Mouse (Mus musculus) heart, postnatal 14 days (tissue): ENCODE data around the gene Uaca. TPM values are rescaled to one million over a fixed set of nuclear protein-coding genes. Genes with fewer than 3 reads are reported as not detected.
"Not testable (repeated sequence)": the region's sequence is repeated elsewhere in the genome, so short reads cannot be mapped to it uniquely, and the experiment has no call there.

Experiments used
- DNase-seq, 2 experiments: peaks; one replicate each; pipeline ENCODE4 v3.0.0; 2021 to 2022
- intact Hi-C: fragments of 180-260 bp; cut with DNase I; formaldehyde crosslinking; loops from one replicate; pipeline ENCODE4 v1.15.1; 2025
- total RNA-seq, 2 experiments: library from RNA; stranded (reverse); gene quantifications; 2 replicates each; pipeline ENCODE4 v1.2.3; 2021

Gene Uaca
- total RNA-seq, 2 experiments from 2014 or later = 40.9 to 42.7 TPM

DNA sequence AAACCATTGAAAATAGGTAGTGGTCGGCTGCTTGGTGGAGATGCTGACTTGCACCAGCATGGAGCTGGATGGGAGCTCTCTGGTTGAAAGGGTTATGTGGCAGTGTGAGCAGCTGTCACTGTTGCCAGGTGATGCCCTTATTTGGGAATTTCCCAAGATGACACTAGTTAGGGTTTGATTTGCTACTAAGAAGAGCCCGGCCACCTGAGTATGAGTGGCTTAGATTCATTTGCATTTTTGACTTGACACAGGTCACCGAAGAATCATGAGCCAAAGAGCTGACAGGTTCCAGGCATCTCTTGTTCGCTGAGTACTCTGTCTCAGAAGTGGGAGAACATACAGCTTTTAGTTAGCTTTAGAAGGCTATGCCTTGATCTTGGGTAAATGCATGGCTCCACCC is 9.3 kb upstream of the Uaca start:
- no peak for DNase-seq
- intact Hi-C loops = no loop called here

DNA sequence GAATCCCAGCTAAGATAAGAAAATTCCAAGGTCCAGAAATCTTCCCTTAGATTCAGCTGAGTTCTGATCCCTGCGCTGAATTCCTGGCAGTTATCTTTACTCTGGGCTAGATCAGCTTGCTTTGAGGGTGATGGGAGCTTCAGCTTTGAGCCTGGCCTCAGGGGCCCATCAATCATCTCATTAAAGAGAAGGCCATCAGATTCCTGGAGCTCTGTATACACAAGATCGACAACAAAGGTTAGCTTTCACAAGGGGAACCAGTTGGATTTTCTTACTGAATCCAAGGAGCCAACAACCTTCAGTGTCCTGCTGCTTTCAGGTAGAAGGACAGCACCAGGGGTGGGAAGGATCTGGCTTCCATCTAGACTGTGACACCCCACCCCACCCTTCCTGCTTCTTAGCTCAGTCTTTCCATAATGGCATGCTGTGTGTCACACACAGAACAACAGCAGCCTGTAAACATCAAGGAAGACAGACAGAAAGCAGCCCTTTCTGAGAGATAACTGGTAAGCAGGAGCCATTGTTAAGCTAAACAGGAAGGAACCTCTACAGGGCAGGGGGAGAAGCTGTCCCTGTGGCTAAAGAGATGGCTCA is 6.7 kb upstream of the Uaca start:
- intact Hi-C loops = no loop called here
- DNase-seq = no peak

DNA sequence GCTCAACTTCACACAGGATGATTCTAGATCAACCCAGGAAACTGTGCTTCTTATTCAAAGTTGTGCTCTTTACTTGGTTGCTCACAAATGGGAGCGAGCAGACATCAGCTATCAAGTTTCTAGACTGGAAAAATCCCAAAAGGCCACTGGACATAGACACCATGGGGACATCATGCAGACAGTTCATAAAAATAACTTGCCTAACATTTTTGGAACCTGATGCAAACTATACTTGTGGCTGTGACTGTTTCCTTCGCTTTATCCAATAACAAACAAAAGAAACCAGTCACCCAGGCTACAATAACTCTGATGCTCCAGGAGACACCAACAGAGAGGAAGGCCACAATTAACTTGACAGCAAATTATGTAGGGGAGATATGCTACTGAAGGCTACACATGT is 4.1 kb upstream of the Uaca start:
- intact Hi-C loops = no loop called here
- no peak for DNase-seq

DNA sequence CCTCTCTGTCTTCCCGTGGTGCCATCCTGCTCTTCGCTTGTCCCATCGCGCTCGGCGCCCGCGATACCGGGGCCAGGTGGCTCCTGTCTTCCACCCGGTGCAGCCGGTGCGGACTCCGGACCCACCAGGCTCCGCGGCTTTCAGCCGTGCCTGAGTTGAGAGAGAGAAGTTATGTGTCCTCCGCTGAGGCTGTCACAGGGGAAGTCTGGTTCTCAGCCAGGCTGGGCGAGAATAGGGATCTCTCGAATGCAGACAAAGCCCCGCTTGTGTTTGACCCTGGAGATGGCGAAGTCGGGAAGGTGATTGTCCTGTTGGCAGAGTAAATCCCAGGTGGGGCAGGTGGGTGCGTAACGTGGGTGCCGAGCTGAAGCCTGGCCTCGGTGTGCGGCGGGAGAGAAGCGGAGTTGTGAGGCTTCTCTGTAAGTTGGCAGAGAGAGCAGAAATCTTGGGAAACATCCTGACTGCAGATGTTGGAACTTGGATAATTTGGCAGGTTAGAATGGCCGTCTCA is 554 bp downstream of the Uaca start:
- peak; percentile 57 to 68 for DNase-seq
- intact Hi-C loops = loop anchor here (2.0 kb wide), 1 partner anchor 64 kb away; no protein-coding TSS in a partner anchor

DNA sequence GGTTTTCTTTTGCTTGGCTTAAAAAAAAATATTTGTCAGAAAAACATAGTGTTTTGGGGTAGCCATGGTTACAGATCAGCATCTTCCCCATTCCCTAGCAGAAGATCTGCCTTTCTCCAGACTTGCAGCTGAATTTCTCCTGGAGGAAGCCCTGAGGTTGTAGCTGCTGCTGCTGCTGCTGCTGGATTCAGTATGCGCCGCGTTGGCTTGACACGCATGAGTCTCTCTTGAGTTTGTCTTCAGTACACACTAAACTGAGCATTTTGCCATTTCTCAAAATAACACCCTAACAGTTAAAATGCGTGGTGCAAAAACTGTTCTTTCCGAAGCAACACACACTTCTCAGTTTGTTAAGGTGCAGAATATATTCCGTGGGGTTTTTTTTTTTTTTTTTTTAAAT is 1.7 kb downstream of the Uaca start:
- intact Hi-C loops = loop anchor here (2.0 kb wide), 1 partner anchor 17 kb away; no protein-coding TSS in a partner anchor
- DNase-seq = no peak

DNA sequence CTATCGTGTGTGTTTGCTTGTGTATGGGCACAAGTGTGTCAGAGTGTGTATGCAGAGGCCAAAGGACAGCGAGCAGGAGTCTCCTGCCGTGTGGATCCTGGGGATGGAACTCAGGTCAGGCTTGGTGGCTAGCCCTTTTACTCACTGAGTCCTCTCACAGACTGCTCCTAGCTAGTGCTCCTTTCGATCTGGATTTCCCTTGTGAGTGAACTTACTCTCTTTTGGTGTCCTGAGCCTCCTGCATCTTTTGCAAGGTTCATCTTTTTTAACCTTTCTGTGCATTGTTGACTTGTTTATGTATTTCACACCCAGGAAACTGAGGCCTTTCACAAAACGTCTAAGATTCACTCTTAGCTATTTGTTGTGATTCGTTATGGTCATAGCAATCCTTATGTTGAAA is 2.8 kb downstream of the Uaca start:
- intact Hi-C loops = loop anchor here (2.0 kb wide), 1 partner anchor 16 kb away; no protein-coding TSS in a partner anchor
- no peak for DNase-seq

DNA sequence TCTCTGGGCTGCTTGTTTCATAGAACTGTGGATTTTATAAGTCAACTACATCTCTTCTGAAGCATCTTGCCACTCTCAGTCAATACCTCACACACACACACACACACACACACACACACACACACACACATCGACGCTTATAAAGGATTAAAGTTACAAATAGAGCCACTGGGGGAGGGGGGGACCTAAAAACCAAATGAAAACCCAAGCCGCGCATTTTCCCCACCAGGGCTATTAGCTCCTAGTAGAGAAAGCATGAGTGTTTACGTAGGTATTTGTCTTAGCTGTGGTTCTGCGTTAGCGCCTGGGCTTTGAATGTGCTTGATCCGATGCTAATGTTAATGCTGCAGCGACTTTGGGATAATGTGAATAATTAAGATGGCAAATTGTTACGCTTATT is 4.7 kb downstream of the Uaca start:
- no peak for DNase-seq
- intact Hi-C loops = no loop called here

DNA sequence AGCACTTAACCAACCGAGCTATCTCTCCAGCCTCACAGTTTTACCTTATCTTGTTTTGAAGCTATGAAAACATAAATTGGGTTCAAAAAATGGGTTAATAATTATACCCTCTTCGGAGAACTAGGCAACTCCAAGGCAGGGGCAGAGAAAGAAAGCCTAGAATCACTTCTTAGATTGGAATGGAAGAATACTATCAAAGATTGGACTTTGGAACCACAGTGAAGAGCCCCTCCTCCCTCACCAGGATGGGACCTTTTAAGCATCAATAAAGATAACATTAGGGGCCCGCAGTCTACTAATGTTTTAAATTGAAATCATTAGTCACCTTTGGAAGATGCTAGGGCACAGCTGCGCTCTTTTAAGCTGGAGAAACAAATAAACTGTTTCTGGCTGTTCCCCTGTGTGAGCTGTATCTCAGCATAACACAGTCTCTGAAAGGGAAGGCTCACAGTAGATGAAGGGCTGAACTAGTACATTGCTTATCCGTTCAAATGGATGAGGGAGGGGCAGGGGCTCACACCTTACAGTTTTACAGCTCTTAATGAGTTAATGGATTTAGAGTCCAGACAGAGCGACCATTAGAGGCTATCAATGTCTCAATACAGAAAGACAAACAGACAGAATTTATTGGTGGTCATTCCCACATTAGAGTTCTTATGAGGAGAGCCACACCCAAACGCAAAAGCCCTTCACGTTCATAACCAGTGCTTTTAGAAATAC is 6.5 kb downstream of the Uaca start:
- DNase-seq = no peak
- intact Hi-C loops = no loop called here

DNA sequence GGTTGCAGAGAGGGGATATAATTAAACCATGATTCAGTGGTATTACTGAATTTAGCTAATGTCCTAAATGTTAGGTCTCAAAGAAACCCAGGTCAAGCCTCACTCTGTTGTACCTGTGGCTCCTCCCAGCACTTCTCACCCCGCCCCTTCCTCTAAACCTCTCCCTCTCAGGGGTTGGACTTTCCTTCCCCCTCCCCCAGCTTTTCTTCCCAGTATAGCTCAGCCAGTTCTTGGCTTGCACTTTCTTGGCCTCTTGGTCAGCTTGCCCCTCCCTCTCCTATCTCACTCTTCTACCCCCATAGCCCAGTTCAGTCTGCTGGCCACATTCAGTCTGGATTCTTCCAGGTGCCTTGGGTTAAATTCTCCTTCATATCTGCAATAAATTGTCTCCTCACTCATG is 7.4 kb downstream of the Uaca start:
- intact Hi-C loops = no loop called here
- no peak for DNase-seq

DNA sequence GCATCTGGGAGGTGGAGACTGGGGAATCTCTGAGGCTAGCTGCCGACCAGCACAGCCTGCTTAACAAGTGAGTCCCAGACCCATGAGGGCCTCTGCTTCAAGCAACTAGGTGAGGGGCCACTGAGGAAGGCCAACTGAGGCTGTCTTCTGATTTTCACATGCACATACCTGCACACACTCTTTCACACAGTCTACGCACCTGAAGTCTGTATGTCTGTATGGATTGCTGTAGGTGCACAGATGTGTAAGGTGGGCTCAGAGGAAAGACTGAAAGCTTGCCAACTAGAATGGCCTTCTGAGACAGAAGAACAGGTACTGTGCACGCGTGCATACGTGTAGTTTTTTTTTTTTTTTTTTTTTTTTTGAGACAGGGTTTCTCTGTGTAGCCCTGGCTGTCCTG is 8.0 kb downstream of the Uaca start:
- intact Hi-C loops = no loop called here
- no peak for DNase-seq

DNA sequence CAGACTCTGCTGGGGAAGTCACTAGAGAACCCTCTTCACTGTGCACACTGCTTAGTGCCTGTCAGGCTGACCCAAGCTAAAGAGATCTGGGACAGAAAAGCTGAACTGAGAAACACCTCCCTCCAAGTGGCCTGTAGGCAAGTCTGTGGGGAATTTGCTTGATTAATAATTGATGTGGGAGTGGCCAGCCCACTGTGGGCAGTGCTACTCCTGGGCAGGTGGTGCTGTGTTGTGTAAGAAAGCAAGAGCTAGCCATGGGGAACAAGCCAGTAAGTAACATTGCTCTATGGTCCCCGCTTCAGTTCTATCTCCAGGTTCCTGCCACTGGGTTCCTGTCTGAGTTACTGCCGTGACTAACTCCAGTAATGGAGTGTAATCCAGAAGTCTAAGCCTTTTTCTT is 11.7 kb downstream of the Uaca start:
- intact Hi-C loops = no loop called here
- no peak for DNase-seq

DNA sequence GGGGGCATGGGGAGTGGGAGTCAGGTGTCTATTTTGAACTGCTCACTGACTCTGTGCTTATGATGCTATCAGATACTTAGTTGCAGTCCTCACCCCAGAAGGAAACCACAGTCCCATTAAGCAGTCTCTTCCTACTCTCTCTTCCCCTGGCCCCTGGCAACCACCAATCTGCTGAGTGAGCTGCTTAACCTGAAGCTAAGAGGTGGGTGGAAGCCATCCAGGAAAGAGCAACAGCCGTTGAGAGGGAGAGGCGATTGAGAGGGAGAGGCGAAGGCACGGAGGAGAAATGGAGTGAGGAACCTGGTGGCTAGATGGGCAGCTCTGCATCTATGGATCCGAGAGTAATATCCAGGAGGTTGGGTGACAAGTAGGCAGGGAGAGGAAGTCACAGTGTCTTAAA is 13.7 kb downstream of the Uaca start:
- no peak for DNase-seq
- intact Hi-C loops = no loop called here

DNA sequence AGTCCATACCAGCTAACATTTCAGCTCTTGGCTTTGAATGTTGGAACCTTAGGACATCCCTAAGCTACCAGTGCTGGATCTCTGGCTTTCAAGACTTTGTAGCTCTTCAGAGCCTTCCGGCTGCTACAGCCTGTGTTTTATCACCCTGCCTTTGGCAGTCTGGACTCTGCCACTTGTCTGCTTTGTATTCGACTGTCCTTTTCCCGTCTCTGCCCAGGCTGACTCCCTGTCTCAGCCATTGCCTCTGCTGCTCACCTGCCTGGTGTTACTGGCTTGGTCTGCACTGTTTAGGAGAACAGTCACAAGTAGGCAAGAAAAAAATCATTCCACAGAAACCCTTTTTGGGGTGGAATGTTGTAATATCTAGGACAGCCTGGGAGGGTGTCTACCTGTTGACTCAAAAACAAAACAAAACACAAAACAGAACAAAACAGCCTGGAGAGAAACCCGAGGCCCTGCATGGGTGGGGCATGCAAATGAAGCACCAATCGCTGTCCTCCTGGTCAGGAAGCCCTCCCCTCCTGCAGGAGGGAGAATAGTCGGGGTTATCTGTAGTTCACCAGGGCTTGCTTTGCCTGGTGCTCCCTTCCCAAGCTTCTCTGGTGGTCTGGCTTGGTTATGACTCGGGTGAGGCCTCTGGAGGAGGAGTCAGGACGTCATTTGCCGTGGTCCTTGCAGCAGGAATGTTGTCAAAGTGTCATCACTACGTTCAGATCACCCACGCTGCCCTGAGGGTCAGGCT is 19.0 kb downstream of the Uaca start:
- intact Hi-C loops = loop anchor here (2.0 kb wide), 1 partner anchor 17 kb away; no protein-coding TSS in a partner anchor
- DNase-seq = peak; percentile 41 to 50

DNA sequence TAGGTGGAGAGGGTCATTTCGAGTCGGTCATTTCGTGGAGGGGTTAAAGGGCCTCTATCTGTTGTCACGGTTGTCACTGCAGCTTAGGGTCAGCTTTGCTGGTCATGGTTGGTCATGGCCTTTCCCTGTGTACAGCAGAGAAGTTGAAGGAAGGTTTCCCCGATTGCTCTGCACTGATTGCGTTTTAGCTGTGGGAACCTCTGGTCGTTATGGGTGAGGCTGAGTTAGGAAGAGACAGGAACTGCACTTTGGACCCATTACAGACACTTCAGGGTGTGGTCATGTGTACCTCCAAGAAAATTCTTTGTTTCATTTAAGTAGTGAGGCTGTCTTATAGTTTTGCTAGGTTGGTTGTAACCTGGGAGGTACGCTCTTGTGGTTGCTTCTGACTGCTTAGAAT is 21.2 kb downstream of the Uaca start:
- intact Hi-C loops = no loop called here
- no peak for DNase-seq

DNA sequence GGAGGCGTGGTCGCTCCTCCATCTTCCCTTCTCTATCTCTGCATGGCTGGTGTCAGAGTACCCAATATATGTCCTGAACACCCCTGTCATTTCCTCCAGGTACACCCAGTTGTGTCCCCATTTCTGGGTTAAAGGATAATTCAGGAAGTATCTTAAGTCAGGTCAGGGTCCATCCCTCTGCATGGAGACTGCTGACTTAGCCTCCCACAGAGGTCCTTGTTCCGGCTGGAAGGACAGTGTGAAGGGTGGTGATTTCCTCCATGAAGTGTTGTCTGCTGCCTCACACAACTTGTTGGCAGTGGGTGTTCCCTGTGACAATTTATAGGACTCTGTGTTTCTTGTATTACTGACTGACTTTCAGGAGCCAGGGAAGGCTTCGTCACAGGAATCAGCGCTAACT is 23.2 kb downstream of the Uaca start:
- intact Hi-C loops = no loop called here

DNA sequence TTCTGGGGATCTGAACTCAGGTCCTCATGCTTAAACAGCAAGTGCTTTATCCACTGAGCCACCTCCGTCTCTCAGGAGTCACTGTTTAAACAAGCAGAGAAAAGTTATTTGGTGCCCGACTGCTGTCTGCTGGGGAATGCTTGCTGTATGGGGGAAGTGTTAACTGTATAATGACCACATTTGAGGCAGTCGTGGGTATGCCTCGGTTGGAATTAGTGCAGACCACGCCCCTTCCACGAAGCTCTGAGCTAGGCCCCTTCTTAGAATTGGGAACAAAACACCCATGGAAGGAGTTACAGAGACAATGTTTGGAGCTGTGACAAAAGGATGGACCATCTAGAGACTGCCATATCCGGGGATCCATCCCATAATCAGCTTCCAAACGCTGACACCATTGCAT is 24.2 kb downstream of the Uaca start:
- intact Hi-C loops = loop anchor here (2.0 kb wide), 1 partner anchor 62 kb away; no protein-coding TSS in a partner anchor
- not testable (repeated sequence) for DNase-seq

More for the DNA sequence above, 23.2 kb downstream of the Uaca start:
- DNase-seq = no peak

DNA sequence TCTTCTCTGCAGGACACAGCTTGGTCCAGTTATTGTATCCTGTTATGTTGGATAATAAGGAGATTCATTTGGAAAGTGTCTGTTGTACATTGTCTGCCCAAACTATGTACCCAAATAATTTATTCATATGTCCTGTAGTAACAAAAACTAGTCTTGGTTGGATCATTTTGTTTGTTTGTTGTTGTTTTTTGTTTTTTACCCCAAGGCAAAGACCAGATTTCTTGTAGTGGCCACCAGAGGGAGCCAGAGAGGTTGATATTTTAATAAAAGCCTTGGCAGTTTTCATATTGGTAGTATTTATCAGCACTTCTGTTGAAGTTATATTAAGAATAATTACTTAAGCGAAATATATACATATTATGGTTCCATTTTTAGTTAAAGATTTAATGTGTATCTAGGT is 25.0 kb downstream of the Uaca start:
- intact Hi-C loops = loop anchor here (2.0 kb wide), 1 partner anchor 63 kb away; no protein-coding TSS in a partner anchor
- DNase-seq = peak; percentile 37 to 64

DNA sequence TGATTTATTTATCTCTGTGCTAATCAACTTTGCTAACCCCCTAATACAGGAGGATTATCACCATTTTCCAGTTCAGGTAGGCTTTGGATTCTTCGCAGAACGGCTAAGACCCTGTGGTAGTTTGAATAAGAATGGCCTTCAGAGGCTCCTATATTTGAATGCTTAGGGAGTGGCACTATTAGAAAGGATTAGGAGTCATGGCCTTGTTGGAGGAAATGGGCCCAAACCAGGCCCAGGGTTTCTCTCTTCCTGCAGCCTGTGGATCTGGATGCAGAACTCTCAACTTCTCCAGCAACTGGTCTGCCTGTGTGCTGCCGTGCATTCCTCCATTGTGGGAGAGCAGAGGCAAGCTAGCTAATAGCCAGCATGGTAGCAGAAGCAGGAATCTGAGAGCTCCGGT is 27.2 kb downstream of the Uaca start:
- intact Hi-C loops = no loop called here
- no peak for DNase-seq

DNA sequence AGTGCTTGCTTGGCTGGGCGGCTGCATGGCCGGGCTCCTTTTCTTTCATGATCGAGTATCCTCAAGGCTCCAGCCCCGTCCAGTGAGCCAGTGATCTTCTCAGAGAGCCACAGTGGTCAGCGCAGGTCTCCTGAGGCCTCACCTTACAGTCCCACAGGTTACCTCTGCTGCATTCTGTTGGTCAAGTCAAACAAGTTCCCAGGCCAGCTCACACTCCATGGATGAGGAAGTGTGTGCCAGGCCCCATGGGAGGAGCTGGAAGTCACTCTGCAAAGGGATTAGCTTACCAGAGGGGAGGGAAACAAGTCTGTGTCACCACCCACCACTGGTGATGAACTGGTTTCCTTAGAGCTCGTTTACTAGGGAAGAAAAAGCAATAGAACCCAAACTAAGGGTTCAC is 28.3 kb downstream of the Uaca start:
- intact Hi-C loops = no loop called here
- no peak for DNase-seq

DNA sequence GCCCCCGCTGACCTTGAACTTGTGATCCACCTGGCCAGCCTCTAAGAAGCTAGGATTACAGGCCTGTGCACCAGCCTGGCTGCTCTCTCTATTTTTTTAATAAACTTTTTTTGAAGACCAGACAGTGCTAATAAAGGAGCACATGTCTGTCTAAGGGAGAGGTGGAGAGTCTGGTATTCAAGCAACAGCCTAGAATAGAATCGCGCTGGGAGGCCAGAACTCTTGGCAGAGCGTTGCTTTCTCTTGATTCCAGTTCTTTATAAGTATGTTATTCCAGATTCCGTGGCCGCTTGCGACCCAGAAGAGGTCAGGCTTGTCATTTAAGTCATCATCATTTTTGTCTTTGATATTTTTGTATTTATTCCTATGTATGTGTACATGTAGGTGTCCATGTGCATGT is 31.2 kb downstream of the Uaca start:
- intact Hi-C loops = no loop called here
- DNase-seq = no peak

DNA sequence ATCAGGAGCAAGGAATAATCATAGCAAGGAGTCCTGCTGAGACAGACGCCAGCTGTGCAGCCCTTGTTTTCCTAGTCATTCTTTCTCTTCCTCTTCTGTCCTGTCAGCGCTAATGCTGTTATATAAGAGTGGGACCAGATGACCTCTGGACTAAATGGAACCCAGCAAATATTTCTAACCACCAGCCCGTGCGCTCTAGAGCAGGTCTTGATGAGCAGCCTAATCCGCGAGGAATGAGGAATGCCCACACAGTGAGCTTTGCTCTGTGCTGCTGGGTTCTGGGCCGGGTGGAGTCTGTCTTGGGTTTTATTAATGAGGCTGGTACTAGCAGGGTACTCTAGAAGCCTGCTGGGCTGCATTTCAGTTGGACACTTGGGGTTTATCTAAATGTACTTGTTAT is 32.4 kb downstream of the Uaca start:
- intact Hi-C loops = no loop called here

More for the DNA sequence above, 32.4 kb downstream of the Uaca start:
- no peak for DNase-seq
